Mouse (Mus musculus) myocyte (in vitro differentiated cells): Measurements from ENCODE around the gene Fabp6. TPM values are rescaled to one million over a fixed set of nuclear protein-coding genes. Genes with fewer than 3 reads are reported as not detected.

Source experiments
- H3K27me3 ChIP-seq: one replicate; pipeline ENCODE4 v1.6.1; 2011; ENCODE audit not compliant: control insufficient read depth, insufficient read depth, insufficient read length
- H3K36me3 ChIP-seq: one replicate; pipeline ENCODE4 v1.6.1; 2011; ENCODE audit not compliant: control insufficient read depth, insufficient read depth
- H3K4me2 ChIP-seq: one replicate; pipeline ENCODE4 v1.6.1; 2011; ENCODE audit warnings: low read depth, control low read depth
- H3K4me3 ChIP-seq: one replicate; pipeline ENCODE4 v1.5.1; 2011; ENCODE audit warnings: mild to moderate bottlenecking, control low read depth, moderate library complexity
- H3K79me2 ChIP-seq: one replicate; pipeline ENCODE4 v1.6.1; 2011; ENCODE audit not compliant: control insufficient read depth, insufficient read depth
- H3ac ChIP-seq: one replicate; pipeline ENCODE4 v1.6.1; 2011; ENCODE audit not compliant: control insufficient read depth, insufficient read length
- CEBPB ChIP-seq: IDR thresholded peaks from 2 replicates; pipeline ENCODE4 v1.6.1; 2011; ENCODE audit warnings: mild to moderate bottlenecking, moderate library complexity; ENCODE audit not compliant: poor library complexity, insufficient read depth, severe bottlenecking
- E2F4 ChIP-seq: IDR thresholded peaks from one replicate; pipeline ENCODE4 v1.6.1; 2011; ENCODE audit warnings: mild to moderate bottlenecking, control low read depth, moderate library complexity; ENCODE audit not compliant: insufficient read depth
- MAX ChIP-seq: IDR thresholded peaks from one replicate; pipeline ENCODE4 v1.6.1; 2011; ENCODE audit warnings: low read depth, mild to moderate bottlenecking, control low read depth
- MYOD1 ChIP-seq, 3 experiments: IDR thresholded peaks; one replicate each; pipeline ENCODE4 v1.6.1; 2011; ENCODE audit warnings: control low read depth in 2 of 3, low read depth in 2 of 3, mild to moderate bottlenecking in 2 of 3, moderate library complexity in 1 of 3; ENCODE audit not compliant: insufficient read length in 2 of 3, control insufficient read depth in 1 of 3
- MYOG ChIP-seq, 3 experiments: IDR thresholded peaks; one replicate each; pipeline ENCODE4 v1.6.1; 2011; ENCODE audit warnings: control low read depth in 2 of 3, low read depth in 2 of 3, mild to moderate bottlenecking in 2 of 3; ENCODE audit not compliant: insufficient read length in 2 of 3, control insufficient read depth in 1 of 3, insufficient read depth in 1 of 3
- POLR2A ChIP-seq: IDR thresholded peaks from one replicate; pipeline ENCODE4 v1.6.1; 2011; ENCODE audit warnings: low read depth, mild to moderate bottlenecking, control low read depth, moderate library complexity; ENCODE audit not compliant: insufficient read length
- POLR2AphosphoS2 ChIP-seq: IDR thresholded peaks from one replicate; pipeline ENCODE4 v1.6.1; 2011; ENCODE audit warnings: low read depth, control low read depth; ENCODE audit not compliant: insufficient read length
- REST ChIP-seq: IDR thresholded peaks from one replicate; pipeline ENCODE4 v1.6.1; 2011; ENCODE audit warnings: mild to moderate bottlenecking, control low read depth, moderate library complexity; ENCODE audit not compliant: insufficient read depth, insufficient read length
- SRF ChIP-seq: IDR thresholded peaks from one replicate; pipeline ENCODE4 v1.6.1; 2011; ENCODE audit warnings: low read depth; ENCODE audit not compliant: control insufficient read depth, insufficient read length
- TCF12 ChIP-seq: IDR thresholded peaks from one replicate; pipeline ENCODE4 v1.6.1; 2011; ENCODE audit warnings: mild to moderate bottlenecking, control low read depth; ENCODE audit not compliant: poor library complexity, insufficient read depth, severe bottlenecking
- TCF3 ChIP-seq: IDR thresholded peaks from one replicate; pipeline ENCODE4 v1.6.1; 2011; ENCODE audit warnings: low read depth, control low read depth; ENCODE audit not compliant: insufficient read length
- USF1 ChIP-seq: IDR thresholded peaks from one replicate; pipeline ENCODE4 v1.6.1; 2011; ENCODE audit warnings: low read depth, mild to moderate bottlenecking, control low read depth, moderate library complexity
- polyA plus RNA-seq: library from polyadenylated mRNA; unstranded; fragments of >200 nt; fragmentation: generic; extraction: Trizol; gene quantifications from one replicate; pipeline ENCODE4 v1.2.1, GENCODE M21; 2012; ENCODE audit warnings: missing spikeins

The Fabp6 gene
- polyA plus RNA-seq, 1 experiment = not detected

- H3K4me2 ChIP-seq = no peak overlapping the region
- no peak overlapping the region for H3ac ChIP-seq
- TF ChIP-seq E2F4 (no peak), MAX (no peak), MYOG (IDR thresholded peaks at IDR 0.05; ENCODE audit: control insufficient read depth in 1 of 3, insufficient read depth in 1 of 3, insufficient read length in 2 of 3, low read depth in 2 of 3) (no peak), POLR2A (no peak), USF1 (no peak), MYOD1 (IDR thresholded peaks at IDR 0.05; ENCODE audit: control insufficient read depth in 1 of 3, insufficient read length in 2 of 3, low read depth in 2 of 3) (no peak), SRF (no peak), TCF12 (no peak), CEBPB (no peak), POLR2AphosphoS2 (no peak), TCF3 (no peak), REST (no peak)
- no peak overlapping the region for H3K4me3 ChIP-seq
- H3K79me2 ChIP-seq = no peaks in the 10 kb centered on the region
- no peaks in the 10 kb centered on the region for H3K36me3 ChIP-seq
- H3K27me3 ChIP-seq = no peaks in the 10 kb centered on the region
These were observed 25.1 kb upstream of the Fabp6 start for GRCm38 (mm10) chr11:43626300-43626926.

- no peak overlapping the region for H3K4me2 ChIP-seq
- H3ac ChIP-seq = no peak overlapping the region
- H3K36me3 ChIP-seq = no peaks in the 10 kb centered on the region
- H3K4me3 ChIP-seq = no peak overlapping the region
- no peak for TF ChIP-seq POLR2AphosphoS2
- no peak for TF ChIP-seq USF1
- no peak for TF ChIP-seq MYOD1 (IDR thresholded peaks at IDR 0.05; ENCODE audit: control insufficient read depth in 1 of 3, insufficient read length in 2 of 3, low read depth in 2 of 3)
- TF ChIP-seq POLR2A = no peak
- TF ChIP-seq CEBPB = no peak
- no peak for TF ChIP-seq MAX
- no peak for TF ChIP-seq TCF3
- H3K27me3 ChIP-seq = no peaks in the 10 kb centered on the region
- H3K79me2 ChIP-seq = no peaks in the 10 kb centered on the region
These were observed 23.0 kb upstream of the Fabp6 start for GRCm38 (mm10) chr11:43624341-43624740.

- Histone ChIP-seq H3ac (no peak overlapping the region), H3K4me3 (no peak overlapping the region), H3K79me2 (no peaks in the 10 kb centered on the region), H3K4me2 (no peak overlapping the region), H3K27me3 (no peaks in the 10 kb centered on the region), H3K36me3 (no peaks in the 10 kb centered on the region)
- TF ChIP-seq CEBPB (no peak), MAX (no peak), REST (no peak), E2F4 (no peak), POLR2AphosphoS2 (no peak), USF1 (no peak), MYOD1 (IDR thresholded peaks at IDR 0.05; ENCODE audit: control insufficient read depth in 1 of 3, insufficient read length in 2 of 3, low read depth in 2 of 3) (no peak), MYOG (IDR thresholded peaks at IDR 0.05; ENCODE audit: control insufficient read depth in 1 of 3, insufficient read depth in 1 of 3, insufficient read length in 2 of 3, low read depth in 2 of 3) (no peak), SRF (no peak), TCF12 (no peak), TCF3 (no peak), POLR2A (no peak)
These were observed 20.4 kb upstream of the Fabp6 start for GRCm38 (mm10) chr11:43621769-43622168.

GRCm38 (mm10) chr11:43618403-43618802 is 17.1 kb upstream of the Fabp6 start:
- TF ChIP-seq USF1 (no peak), E2F4 (no peak), SRF (no peak), MAX (no peak), MYOG (IDR thresholded peaks at IDR 0.05; ENCODE audit: control insufficient read depth in 1 of 3, insufficient read depth in 1 of 3, insufficient read length in 2 of 3, low read depth in 2 of 3) (no peak), POLR2AphosphoS2 (no peak), POLR2A (no peak), MYOD1 (IDR thresholded peaks at IDR 0.05; ENCODE audit: control insufficient read depth in 1 of 3, insufficient read length in 2 of 3, low read depth in 2 of 3) (no peak), CEBPB (no peak)
- no peaks in the 10 kb centered on the region for H3K27me3 ChIP-seq
- H3K36me3 ChIP-seq = no peaks in the 10 kb centered on the region
- no peaks in the 10 kb centered on the region for H3K79me2 ChIP-seq
- H3K4me2 ChIP-seq = no peak overlapping the region
- H3ac ChIP-seq = no peak overlapping the region
- no peak overlapping the region for H3K4me3 ChIP-seq

GRCm38 (mm10) chr11:43617924-43618323 is 16.6 kb upstream of the Fabp6 start:
- H3K36me3 ChIP-seq = no peaks in the 10 kb centered on the region
- H3ac ChIP-seq = no peak overlapping the region
- H3K27me3 ChIP-seq = no peaks in the 10 kb centered on the region
- TF ChIP-seq POLR2AphosphoS2 = no peak
- no peak for TF ChIP-seq TCF3
- no peak for TF ChIP-seq MYOD1 (IDR thresholded peaks at IDR 0.05; ENCODE audit: control insufficient read depth in 1 of 3, insufficient read length in 2 of 3, low read depth in 2 of 3)
- no peak overlapping the region for H3K4me3 ChIP-seq
- no peaks in the 10 kb centered on the region for H3K79me2 ChIP-seq
- no peak overlapping the region for H3K4me2 ChIP-seq
